Mouse (Mus musculus) midbrain, embryonic 10.5 days (tissue): ENCODE results near the gene Cmpk1. TPM values are rescaled to one million over a fixed set of nuclear protein-coding genes. Genes with fewer than 3 reads are reported as not detected.

Experiments used
- DNase-seq: peaks from one replicate; pipeline ENCODE4 v3.0.0-alpha.2; 2017; ENCODE audit warnings: low spot score
- H3K27ac ChIP-seq: fragments of 300-500 bp; sonication (generic); replicated peaks from 2 replicates; pipeline ENCODE4 v1.5.1; 2016; ENCODE audit warnings: mild to moderate bottlenecking
- H3K27me3 ChIP-seq: fragments of 300-500 bp; sonication (generic); 2 replicates; pipeline ENCODE4 v1.6.1; 2016; ENCODE audit warnings: low read depth, mild to moderate bottlenecking; ENCODE audit not compliant: poor library complexity, severe bottlenecking
- H3K36me3 ChIP-seq: fragments of 300-500 bp; sonication (generic); 2 replicates; pipeline ENCODE4 v1.6.1; 2016; ENCODE audit warnings: mild to moderate bottlenecking, moderate library complexity
- H3K4me1 ChIP-seq: fragments of 300-500 bp; sonication (generic); 2 replicates; pipeline ENCODE4 v1.6.1; 2016
- H3K4me3 ChIP-seq: fragments of 300-500 bp; sonication (generic); 2 replicates; pipeline ENCODE4 v1.5.1; 2016; ENCODE audit warnings: mild to moderate bottlenecking, moderate library complexity
- H3K9me3 ChIP-seq: fragments of 300-500 bp; sonication (generic); replicated peaks from 2 replicates; pipeline ENCODE4 v1.6.1; 2016; ENCODE audit warnings: mild to moderate bottlenecking
- WGBS: fragments of 180-500 bp; shearing (Covaris S2); methylation state at CpG from one replicate; pipeline ENCODE4 v1.1.7; 2016; 5-methylcytosine and 5-hydroxymethylcytosine counted together
- polyA plus RNA-seq: library from polyadenylated mRNA; unstranded; fragments of >200 nt; fragmentation: Nextera tagmentation; extraction: Ambion mirVana; gene quantifications from 2 replicates; pipeline ENCODE4 v1.2.1, GENCODE M21; 2016

Gene Cmpk1
- polyA plus RNA-seq: 86.4 and 90.7 TPM in 2 replicates

DNA sequence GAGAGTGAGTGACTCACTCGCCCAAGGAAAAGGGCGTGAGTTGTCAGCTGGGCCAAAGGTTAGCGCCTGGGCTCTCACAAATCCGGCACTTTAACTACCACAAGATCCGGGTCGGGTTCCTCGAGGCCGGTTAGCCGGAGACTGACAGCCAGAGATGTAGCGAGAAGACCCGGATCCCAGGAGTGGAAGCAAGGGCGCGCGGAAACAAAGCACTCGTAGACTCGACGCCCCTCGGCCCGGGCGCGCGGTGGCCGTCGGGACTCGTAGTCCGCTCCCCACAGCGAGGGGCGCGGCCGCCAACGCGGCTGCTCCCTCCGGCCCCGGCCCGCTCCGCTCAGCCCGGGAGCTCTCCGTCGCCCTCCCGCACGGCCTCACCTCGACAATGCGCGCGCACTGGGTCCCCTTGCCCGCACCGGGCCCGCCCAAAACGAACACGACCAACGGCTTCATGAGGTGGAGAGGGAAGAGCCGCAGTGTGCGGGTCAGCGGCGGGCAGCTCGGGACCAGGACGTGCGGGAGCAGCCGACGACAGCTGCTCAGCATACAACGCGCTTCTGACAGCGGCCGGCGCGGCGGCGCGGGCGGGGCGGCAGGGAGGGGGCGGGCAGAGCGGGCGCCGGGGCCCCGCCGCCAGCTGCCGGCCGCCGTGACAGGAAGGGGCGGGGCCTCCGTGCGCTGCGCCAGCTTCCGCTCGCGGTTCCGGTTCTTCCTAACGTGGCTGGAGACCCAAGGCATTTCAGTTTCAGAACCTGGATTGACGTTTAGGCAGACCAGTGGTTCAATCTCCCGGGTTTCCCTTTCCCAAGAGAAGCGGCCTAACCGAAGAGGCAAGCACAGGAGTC lies at the start of gene Cmpk1:
Gene Cmpk1, minus strand, starts transcription at position 651 of the 842 bp plus-strand sequence.
- no peaks in the 10 kb centered on the region for H3K36me3 ChIP-seq
- no peaks in the 10 kb centered on the region for H3K27me3 ChIP-seq
- peak within 1 kb of the TSS; percentile 87 for H3K4me3 ChIP-seq
- DNase-seq: peak; percentile 85
- H3K9me3 ChIP-seq: no peaks in the 10 kb centered on the region
- H3K4me1 ChIP-seq: peaks cover 23% of the 10 kb centered on the region
- H3K27ac ChIP-seq: peak within 1 kb of the TSS; percentile 99
- under 1% methylated on average over 92 of the region's 93 CpGs for WGBS

DNA sequence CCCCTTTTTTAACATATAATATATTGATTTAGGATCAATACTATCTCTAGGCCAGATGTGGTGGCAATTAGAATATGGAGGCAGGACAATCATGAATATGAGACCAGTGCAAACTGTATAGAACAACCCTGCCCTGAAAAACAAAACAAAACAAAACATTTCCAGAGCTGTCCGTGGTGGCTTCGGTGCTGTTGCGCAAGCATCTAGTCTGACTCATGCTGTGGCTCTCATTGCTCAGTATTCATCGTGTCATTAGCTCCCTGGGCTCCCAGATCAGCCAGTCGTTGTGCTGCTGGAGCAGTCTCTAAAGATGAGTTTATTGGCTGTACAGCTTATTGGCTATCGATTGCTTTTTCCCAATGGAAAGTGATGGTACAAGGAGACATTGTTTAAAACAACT lies 48.0 kb upstream of the Cmpk1 start:
- WGBS: 83% methylated on average over 6 of the region's 6 CpGs
- Histone ChIP-seq H3K4me3 (no peak overlapping the region), H3K36me3 (peaks cover 85% of the 10 kb centered on the region), H3K9me3 (no peaks in the 10 kb centered on the region), H3K27ac (no peak overlapping the region), H3K27me3 (no peaks in the 10 kb centered on the region), H3K4me1 (no peaks in the 10 kb centered on the region)
- no peak for DNase-seq

DNA sequence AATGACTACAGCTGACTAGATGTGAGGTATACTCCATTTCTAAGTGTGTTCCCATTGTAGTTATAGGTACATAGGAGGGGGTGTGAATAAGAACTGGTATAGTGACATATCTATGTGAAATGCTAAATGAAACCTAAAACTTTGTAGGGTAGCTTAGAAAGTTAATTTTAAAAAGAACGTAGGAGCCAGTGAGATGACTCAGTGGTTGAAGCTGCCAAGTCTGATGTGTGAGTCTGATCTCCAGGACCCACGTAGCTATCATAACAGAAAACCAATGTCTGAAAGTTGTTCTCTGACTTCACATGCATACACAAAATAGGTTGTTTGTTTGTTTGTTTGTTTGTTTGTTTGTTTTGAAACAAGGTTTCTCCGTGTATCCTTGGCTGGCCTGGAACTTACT lies 33.0 kb upstream of the Cmpk1 start:
- Histone ChIP-seq H3K27ac (no peak overlapping the region), H3K4me3 (no peak overlapping the region), H3K4me1 (no peaks in the 10 kb centered on the region), H3K9me3 (no peaks in the 10 kb centered on the region), H3K27me3 (no peaks in the 10 kb centered on the region), H3K36me3 (peaks cover 96% of the 10 kb centered on the region)
- no peak for DNase-seq
- 93% methylated on average over 3 of the region's 3 CpGs for WGBS

DNA sequence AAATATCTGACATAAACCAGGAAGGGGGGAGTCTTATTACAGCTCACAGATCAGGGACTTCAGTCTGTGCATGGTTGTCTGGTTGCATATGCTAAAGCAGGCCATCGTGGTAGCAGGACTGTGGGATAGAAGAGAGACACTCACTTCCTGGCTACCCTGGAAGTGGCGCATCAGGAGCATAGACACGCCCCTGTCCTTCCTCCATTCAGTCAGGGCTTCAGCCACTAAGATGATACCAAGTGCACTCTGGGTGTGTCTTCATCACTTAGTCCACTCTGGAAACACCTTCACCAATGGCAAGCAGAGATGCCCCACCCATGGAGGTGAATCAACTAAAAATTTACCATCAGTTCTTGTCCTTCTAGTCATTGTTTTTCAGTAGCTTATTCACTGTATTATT lies 27.2 kb upstream of the Cmpk1 start:
- Histone ChIP-seq H3K36me3 (peaks cover 98% of the 10 kb centered on the region), H3K27me3 (no peaks in the 10 kb centered on the region), H3K27ac (no peak overlapping the region), H3K4me3 (no peak overlapping the region), H3K9me3 (no peaks in the 10 kb centered on the region), H3K4me1 (no peaks in the 10 kb centered on the region)
- WGBS: 93% methylated on average over 3 of the region's 3 CpGs
- no peak for DNase-seq

DNA sequence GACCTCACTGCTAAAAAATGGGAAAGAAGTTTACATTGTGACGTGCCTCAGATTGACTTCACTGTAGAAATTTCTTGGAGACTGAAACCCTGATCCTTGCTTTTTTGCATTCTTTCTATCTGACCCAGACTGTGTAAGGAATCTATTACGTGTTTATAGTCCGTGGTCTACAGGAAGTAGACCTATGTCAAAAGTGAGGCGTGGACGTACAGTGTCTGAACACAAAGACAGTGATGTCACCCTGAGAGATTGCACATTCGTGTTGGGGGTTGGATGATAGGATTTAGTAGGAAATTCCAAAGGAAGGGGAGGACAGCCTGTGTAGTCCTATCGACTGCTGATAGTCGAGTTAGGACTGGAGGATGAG lies 13.4 kb upstream of the Cmpk1 start:
- Histone ChIP-seq H3K27me3 (no peaks in the 10 kb centered on the region), H3K27ac (peak overlapping the region; percentile 94), H3K9me3 (no peaks in the 10 kb centered on the region), H3K4me3 (peak overlapping the region; percentile 85), H3K36me3 (peaks cover 30% of the 10 kb centered on the region), H3K4me1 (peaks cover 25% of the 10 kb centered on the region)
- no peak for DNase-seq
- WGBS: 3% methylated on average over 8 of the region's 8 CpGs

DNA sequence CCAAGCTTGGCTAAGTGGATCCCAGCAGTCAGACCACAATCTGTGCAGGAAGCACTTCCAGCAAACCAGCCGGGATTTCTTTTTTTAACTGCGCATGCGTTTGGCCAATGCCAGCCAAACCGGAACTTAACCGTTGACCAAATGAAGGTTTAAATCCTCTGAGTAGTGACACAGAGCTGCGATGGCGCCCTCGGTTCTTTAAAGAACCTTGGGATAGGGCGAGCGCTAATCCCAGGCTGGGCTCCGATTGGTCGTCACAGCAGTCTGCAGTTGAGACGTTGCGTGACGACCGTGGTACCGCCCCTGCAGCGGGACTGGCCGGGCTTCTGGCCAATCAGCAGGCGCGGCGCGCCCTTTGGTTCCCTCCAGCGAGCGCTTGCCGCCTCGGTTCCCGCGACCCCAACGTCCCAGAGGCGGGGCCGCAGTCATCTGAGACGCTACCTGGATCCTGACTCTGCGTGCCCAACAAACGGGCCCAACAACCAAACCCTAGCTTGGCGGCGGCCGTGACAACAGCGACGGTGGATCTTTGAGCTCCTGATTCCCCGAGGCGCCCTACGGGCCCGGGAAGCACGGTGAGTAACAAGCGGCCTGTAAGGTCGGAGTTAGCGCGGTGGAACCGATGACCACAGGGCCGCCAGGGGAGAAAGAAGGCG lies 12.9 kb upstream of the Cmpk1 start, which contains the start of gene Stil:
Gene Stil, plus strand, starts transcription at position 387 of the 656 bp plus-strand sequence.
- H3K36me3 ChIP-seq: peaks cover 24% of the 10 kb centered on the region
- DNase-seq: peak; percentile 98
- peaks cover 25% of the 10 kb centered on the region for H3K4me1 ChIP-seq
- H3K27ac ChIP-seq: peak within 1 kb of the TSS; percentile 94
- H3K4me3 ChIP-seq: peak within 1 kb of the TSS; percentile 85
- no peaks in the 10 kb centered on the region for H3K27me3 ChIP-seq
- WGBS: under 1% methylated on average over 52 of the region's 52 CpGs
- no peaks in the 10 kb centered on the region for H3K9me3 ChIP-seq

DNA sequence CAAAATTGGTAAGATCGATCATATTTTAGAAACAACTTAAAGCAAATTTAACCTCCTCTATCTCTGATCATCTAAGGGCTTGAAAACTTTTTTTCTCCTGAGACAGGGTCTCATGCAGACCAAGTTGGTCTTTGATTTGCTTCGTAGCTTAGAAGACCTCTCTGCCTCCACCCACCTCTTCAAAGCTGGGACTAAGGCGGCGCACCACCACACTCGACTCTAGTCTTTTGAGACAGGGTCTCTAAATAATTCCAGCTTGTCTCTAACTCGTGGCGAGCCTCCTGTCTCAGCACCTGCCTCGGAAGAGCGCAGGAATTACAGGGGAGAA lies 12.4 kb upstream of the Cmpk1 start:
- Histone ChIP-seq H3K27me3 (no peaks in the 10 kb centered on the region), H3K4me1 (peaks cover 25% of the 10 kb centered on the region), H3K9me3 (no peaks in the 10 kb centered on the region), H3K27ac (peak overlapping the region; percentile 94), H3K36me3 (peaks cover 20% of the 10 kb centered on the region), H3K4me3 (peak overlapping the region; percentile 85)
- DNase-seq: no peak
- 9% methylated on average over 9 of the region's 9 CpGs for WGBS

DNA sequence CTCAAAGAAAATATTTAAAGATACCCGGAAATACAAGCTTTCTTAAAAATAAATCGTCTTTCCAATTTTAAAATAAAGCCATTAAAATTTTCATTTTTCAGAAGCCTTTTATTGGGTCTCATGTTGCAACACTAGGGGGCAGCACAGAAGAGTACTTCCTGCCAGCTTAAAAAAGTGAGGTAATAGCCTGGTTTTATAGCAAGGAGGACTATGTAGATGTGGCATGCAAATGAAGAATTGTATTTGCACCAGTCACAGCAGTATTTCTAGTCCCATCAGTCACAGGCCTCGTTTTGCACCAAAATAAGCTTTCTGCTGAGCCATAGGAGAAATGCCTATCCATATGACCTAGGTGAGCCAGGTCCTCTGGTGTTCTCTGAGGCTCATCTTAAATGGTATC lies 10.0 kb upstream of the Cmpk1 start:
- H3K27me3 ChIP-seq: 0 out of 2 replicates have a peak, but pooled peaks cover 6% of the 10 kb centered on the region
- no peaks in the 10 kb centered on the region for H3K9me3 ChIP-seq
- DNase-seq: no peak
- no peak overlapping the region for H3K27ac ChIP-seq
- H3K4me1 ChIP-seq: peaks cover 22% of the 10 kb centered on the region
- WGBS: 52% methylated on average over 3 of the region's 3 CpGs
- no peaks in the 10 kb centered on the region for H3K36me3 ChIP-seq
- H3K4me3 ChIP-seq: no peak overlapping the region

DNA sequence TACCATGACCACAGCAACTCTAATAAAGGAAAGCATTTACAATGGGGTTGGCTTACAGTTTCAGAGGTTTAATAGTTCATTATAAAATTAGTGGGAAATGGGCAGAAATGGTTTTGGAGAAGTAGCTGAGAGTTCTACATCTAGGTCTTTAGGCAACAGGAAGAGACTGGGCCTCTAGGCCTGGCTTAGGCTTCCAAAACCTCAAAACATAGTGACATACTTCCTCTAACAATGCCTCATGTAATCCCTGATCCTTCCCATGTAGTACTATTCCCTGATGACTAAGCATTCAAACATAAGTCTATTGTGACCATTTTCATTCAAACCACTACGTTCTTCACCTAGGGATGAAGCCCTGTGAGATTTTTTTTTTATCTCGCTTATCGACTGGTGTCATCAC lies 7.2 kb upstream of the Cmpk1 start:
- no peak overlapping the region for H3K4me3 ChIP-seq
- 0 out of 2 replicates have a peak, but pooled peaks cover 6% of the 10 kb centered on the region for H3K27me3 ChIP-seq
- H3K4me1 ChIP-seq: 0 out of 2 replicates have a peak, but pooled peaks cover 2% of the 10 kb centered on the region
- no peaks in the 10 kb centered on the region for H3K9me3 ChIP-seq
- no peaks in the 10 kb centered on the region for H3K36me3 ChIP-seq
- no peak overlapping the region for H3K27ac ChIP-seq
- 90% methylated on average over 3 of the region's 3 CpGs for WGBS
- no peak for DNase-seq

DNA sequence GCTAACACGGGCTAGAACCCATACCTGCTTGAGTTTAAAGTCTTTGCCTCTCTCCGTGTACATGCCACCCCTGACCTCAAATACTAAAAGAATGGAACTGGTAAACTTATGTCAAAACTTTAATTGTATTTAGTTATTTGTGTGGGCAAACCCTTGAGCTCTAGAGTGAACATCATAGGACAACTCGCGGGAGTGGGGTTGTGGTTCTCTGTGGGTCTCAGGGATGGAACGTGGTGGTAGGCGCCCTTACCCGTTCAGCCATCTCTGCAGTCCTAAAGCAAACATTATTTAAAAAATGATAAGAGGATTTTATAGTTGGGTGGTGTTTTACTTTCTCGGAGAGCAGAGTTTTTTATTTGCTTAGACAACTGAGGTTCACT lies 840 bp downstream of the Cmpk1 start:
- Histone ChIP-seq H3K4me1 (peaks cover 23% of the 10 kb centered on the region), H3K36me3 (no peaks in the 10 kb centered on the region), H3K27me3 (no peaks in the 10 kb centered on the region), H3K9me3 (no peaks in the 10 kb centered on the region), H3K4me3 (peak overlapping the region; percentile 87), H3K27ac (peak overlapping the region; percentile 99)
- 3% methylated on average over 8 of the region's 8 CpGs for WGBS
- no peak for DNase-seq

DNA sequence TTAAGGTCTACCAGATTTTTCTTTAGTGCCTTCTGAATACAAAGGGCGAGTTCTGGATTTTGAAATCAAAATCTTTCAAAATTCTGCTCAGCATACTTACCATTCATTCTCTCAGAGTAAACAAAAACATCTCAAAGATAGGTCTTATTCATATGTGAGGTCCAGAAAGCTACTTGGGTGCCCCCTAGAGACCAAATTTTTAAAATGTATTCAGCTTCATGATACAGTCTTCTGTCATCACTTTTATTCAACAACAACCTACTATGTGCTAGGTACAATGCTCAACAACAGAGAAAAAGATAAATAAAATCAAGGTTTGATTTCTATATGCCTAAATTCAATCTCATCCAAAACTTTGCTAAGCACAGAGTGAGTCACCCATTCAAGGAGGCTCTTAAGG lies 4.0 kb downstream of the Cmpk1 start:
- 80% methylated on average over 1 of the region's 1 CpGs for WGBS

DNA sequence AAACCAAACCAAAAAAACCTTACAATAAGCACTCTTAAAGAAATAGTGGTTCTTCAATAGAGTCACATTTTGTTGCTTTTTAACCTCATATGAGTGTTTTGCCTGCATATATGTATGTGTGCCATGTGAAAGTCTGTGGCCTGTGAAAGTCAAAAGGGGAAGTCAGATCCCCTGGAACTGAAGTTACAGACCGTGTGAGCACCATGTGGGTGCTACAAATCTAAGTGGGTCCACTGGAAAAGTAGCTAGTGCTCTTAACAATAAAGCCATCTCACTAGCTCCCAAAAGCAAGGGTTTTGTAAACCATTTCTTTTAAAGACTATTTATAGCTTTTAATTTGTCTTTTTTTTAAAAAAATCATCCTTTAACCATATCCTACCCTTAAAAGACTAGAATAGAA lies 4.4 kb downstream of the Cmpk1 start:
- DNase-seq: no peak
- H3K4me3 ChIP-seq: no peak overlapping the region
- H3K27me3 ChIP-seq: no peaks in the 10 kb centered on the region
- 96% methylated on average over 1 of the region's 1 CpGs for WGBS
- H3K36me3 ChIP-seq: no peaks in the 10 kb centered on the region
- no peaks in the 10 kb centered on the region for H3K9me3 ChIP-seq
- no peak overlapping the region for H3K27ac ChIP-seq
- peaks cover 21% of the 10 kb centered on the region for H3K4me1 ChIP-seq

More for the DNA sequence above, 4.0 kb downstream of the Cmpk1 start:
- no peak for DNase-seq
- Histone ChIP-seq H3K9me3 (no peaks in the 10 kb centered on the region), H3K27me3 (no peaks in the 10 kb centered on the region), H3K4me3 (no peak overlapping the region), H3K27ac (no peak overlapping the region), H3K36me3 (no peaks in the 10 kb centered on the region), H3K4me1 (peaks cover 23% of the 10 kb centered on the region)

DNA sequence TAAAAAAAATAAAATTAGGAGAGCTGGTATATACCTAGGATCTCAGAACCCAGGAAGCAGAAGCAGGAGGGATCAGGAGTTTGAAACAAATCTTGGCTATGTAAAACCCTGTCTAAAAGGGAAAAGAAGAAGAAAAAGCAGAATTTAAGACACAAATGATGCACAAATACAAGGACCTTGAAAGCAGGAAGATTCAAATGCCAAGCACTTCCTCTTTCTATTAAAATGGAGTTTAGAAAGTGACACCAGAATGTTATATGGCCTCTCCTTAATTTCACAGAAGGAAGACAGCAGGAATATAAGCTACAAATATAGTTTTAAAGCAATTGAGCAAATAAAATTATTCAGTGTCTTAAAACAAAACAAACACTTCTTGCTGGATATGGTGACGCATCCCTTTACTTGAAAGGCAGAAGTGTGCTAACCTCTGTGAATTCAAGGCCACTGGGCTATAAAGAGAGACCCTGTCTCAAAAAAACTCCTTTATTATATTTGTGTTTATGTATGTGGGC lies 13.8 kb downstream of the Cmpk1 start:
- 89% methylated on average over 1 of the region's 1 CpGs for WGBS
- Histone ChIP-seq H3K27me3 (no peaks in the 10 kb centered on the region), H3K4me3 (no peak overlapping the region), H3K36me3 (peaks cover 10% of the 10 kb centered on the region), H3K9me3 (no peaks in the 10 kb centered on the region), H3K4me1 (no peaks in the 10 kb centered on the region), H3K27ac (no peak overlapping the region)
- DNase-seq: no peak
